ENCODE assay signal across 8 mouse cellular contexts in the genomic region with DNA sequence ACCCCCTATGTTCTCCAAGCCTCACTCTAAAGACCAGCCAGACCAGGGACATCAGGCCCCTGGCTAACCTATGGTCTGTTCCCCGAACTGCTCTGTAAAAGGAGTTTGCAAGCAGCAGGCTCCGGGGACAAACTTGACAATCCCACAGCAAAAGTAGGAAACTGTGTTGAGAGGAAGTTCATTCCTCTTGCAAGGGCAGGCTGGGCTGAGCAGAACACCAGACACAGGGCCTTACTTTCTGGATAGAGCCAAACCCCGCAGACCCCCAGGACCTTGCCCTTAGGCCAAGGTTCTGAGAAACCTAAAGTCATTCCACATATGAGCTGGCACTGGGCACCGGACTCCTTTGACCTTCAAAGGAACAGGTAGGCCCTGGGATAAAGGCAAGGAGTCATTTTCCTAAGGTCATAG. TPM values are rescaled to one million over a fixed set of nuclear protein-coding genes. Genes with fewer than 3 reads are reported as not detected.
DNase-seq lines count a peak whose midpoint lies in the region; ATAC-seq lines count a peak whose summit lies in the region.

No protein-coding gene starts in this region.

- H3K36me3 ChIP-seq in heart, embryonic 10.5 days = peaks cover 8% of the 10 kb centered on the region; the same call in 1 of the 2 replicates
- H3K36me3 ChIP-seq in heart, embryonic 15.5 days = no peaks in the 10 kb centered on the region
- H3K36me3 ChIP-seq in midbrain, embryonic 11.5 days (ENCODE audit: control insufficient read depth, insufficient read depth, low read length) = no peaks in the 10 kb centered on the region

- no peak for DNase-seq in heart, embryonic 10.5 days (ENCODE audit: low spot score)
- DNase-seq in heart, adult 9 months (ENCODE audit: low spot score in 2 of 2) = no peak
- peak; percentile 46 for DNase-seq in NIH3T3 (ENCODE audit: low read depth)
- DNase-seq in midbrain, embryonic 11.5 days (ENCODE audit: low spot score, missing footprints) = peak; percentile 90
- DNase-seq in ovary, postnatal 10 days (ENCODE audit: low spot score) = no peak
- DNase-seq in right cerebral cortex, postnatal 14 days = no peak
- DNase-seq in cerebellum, adult 11 months = no peak

- WGBS in heart, embryonic 10.5 days = 52% methylated on average over 4 of the region's 4 CpGs
- WGBS in heart, embryonic 15.5 days = 63% methylated on average over 4 of the region's 4 CpGs
- WGBS in midbrain, embryonic 11.5 days = 71% methylated on average over 4 of the region's 4 CpGs

- H3K27ac ChIP-seq in heart, embryonic 10.5 days = peak overlapping the region; percentile 82
- peak overlapping the region; percentile 86 for H3K27ac ChIP-seq in heart, embryonic 15.5 days
- H3K27ac ChIP-seq in midbrain, embryonic 11.5 days (ENCODE audit: low read depth, low read length) = no peak overlapping the region

- peak overlapping the region; percentile 83 for H3K4me2 ChIP-seq in heart, embryonic 15.5 days
- H3K4me2 ChIP-seq in midbrain, embryonic 11.5 days = no peak overlapping the region; the same call in 1 of the 2 replicates

- ATAC-seq in heart, embryonic 15.5 days (replicated peaks; ENCODE audit: insufficient number of reproducible peaks, insufficient read depth, low FRiP score, low read depth) = no peak
- ATAC-seq in midbrain, embryonic 11.5 days (ENCODE audit: low FRiP score) = no peak

- 0 out of 2 replicates have a peak overlapping the region, but pooled peaks have one; percentile 4 for H3K9ac ChIP-seq in heart, embryonic 15.5 days
- H3K9ac ChIP-seq in midbrain, embryonic 11.5 days (ENCODE audit: low read length) = no peak overlapping the region

- peak overlapping the region; percentile 63 for H3K4me3 ChIP-seq in heart, embryonic 10.5 days
- peak overlapping the region; percentile 64; the same call in 1 of the 2 replicates for H3K4me3 ChIP-seq in heart, embryonic 15.5 days
- peak overlapping the region; percentile 53; the same call in 1 of the 2 replicates for H3K4me3 ChIP-seq in midbrain, embryonic 11.5 days (ENCODE audit: low read depth, low read length)

- peaks cover 44% of the 10 kb centered on the region for H3K27me3 ChIP-seq in heart, embryonic 10.5 days (ENCODE audit: insufficient read depth, poor library complexity, severe bottlenecking)
- peaks cover 31% of the 10 kb centered on the region for H3K27me3 ChIP-seq in heart, embryonic 15.5 days
- H3K27me3 ChIP-seq in midbrain, embryonic 11.5 days (ENCODE audit: control insufficient read depth, insufficient read depth, low read length) = peaks cover 46% of the 10 kb centered on the region

- H3K9me3 ChIP-seq in heart, embryonic 10.5 days = no peaks in the 10 kb centered on the region
- H3K9me3 ChIP-seq in heart, embryonic 15.5 days (replicated peaks) = peaks cover 8% of the 10 kb centered on the region; the same call in 1 of the 2 replicates
- H3K9me3 ChIP-seq in midbrain, embryonic 11.5 days (ENCODE audit: control insufficient read depth, low read length) = no peaks in the 10 kb centered on the region

- peaks cover 83% of the 10 kb centered on the region for H3K4me1 ChIP-seq in heart, embryonic 10.5 days
- H3K4me1 ChIP-seq in heart, embryonic 15.5 days (replicated peaks) = peaks cover 70% of the 10 kb centered on the region
- H3K4me1 ChIP-seq in midbrain, embryonic 11.5 days (ENCODE audit: control insufficient read depth, insufficient read depth, low read length) = peaks cover 16% of the 10 kb centered on the region

RNA-seq across cellular contexts. Expression of a gene that starts 0.7 kb away (rescaled TPM):
- 42.9 and 61.7 TPM in 2 replicates for polyA plus RNA-seq in heart, embryonic 10.5 days (2016; fragmentation: Nextera tagmentation; extraction: Ambion mirVana)
- 38.6 and 53.4 TPM in 2 replicates for polyA plus RNA-seq in heart, embryonic 15.5 days (2015; fragmentation: Nextera tagmentation; extraction: Ambion mirVana)
- polyA plus RNA-seq in midbrain, embryonic 11.5 days (2014; fragmentation: Nextera tagmentation; extraction: Ambion mirVana) = 13.2 and 17.5 TPM in 2 replicates

RNA-seq across cellular contexts. Expression of a gene that starts 50.8 kb away (rescaled TPM):
- not detected in 2 replicates for polyA plus RNA-seq in heart, embryonic 10.5 days (2016; fragmentation: Nextera tagmentation; extraction: Ambion mirVana)
- not detected in 2 replicates for polyA plus RNA-seq in heart, embryonic 15.5 days (2015; fragmentation: Nextera tagmentation; extraction: Ambion mirVana)
- polyA plus RNA-seq in midbrain, embryonic 11.5 days (2014; fragmentation: Nextera tagmentation; extraction: Ambion mirVana) = not detected in 2 replicates

Comparison
In these comparisons a context has a peak if more than half of its experiments do, and no peak if none do; other contexts are left out.
1. DNase-seq: peak in NIH3T3 (single experiment) and midbrain, embryonic 11.5 days (single experiment); none in heart, embryonic 10.5 days (single experiment), heart, adult 9 months (0 of 2), ovary, postnatal 10 days (single experiment), right cerebral cortex, postnatal 14 days (single experiment) and cerebellum, adult 11 months (single experiment).
2. Peak in every context shown above with its lines, with median percentiles within 50 percentile points of each other: H3K4me3 ChIP-seq.